Mouse (Mus musculus): ENCODE results near the gene Large2. TPM values are rescaled to one million over a fixed set of nuclear protein-coding genes. Genes with fewer than 3 reads are reported as not detected.

Large2 gene
- polyA plus RNA-seq, 1 experiment, result 0.31 TPM

DNA sequence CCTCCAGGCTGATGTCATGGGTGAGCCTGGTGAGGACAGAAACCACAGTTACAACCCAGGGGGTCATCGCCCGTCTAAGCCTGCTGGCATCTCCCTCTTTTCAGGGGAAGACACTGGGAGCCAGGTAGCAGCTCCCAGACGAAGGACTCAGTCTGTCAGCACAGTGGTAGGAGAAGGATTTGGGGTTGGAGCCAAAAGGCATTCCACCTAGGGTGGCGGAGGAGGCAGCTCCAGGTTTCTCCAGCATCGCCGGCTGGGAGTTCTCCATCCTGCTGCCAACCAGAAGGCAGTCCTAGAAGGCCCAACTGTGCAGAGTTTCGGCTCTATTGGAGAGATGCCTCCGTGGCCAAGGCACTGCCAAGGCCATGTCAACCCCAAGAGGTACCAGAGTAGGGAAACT is 16.4 kb upstream of the Large2 start:
- Histone ChIP-seq H3K4me3 (ENCODE audit: insufficient read depth, low read length) (peak overlapping the region; percentile 37; the same call in 1 of the 2 replicates), H3K27ac (ENCODE audit: insufficient read depth, low read length) (peak overlapping the region; percentile 89), H3K4me1 (ENCODE audit: control insufficient read depth, insufficient read depth, low read length) (peaks cover 15% of the 10 kb centered on the region)
- TF ChIP-seq POLR2A (IDR thresholded peaks at IDR 0.05; ENCODE audit: extremely low read depth, insufficient read depth, low read length) (no peak), CTCF (IDR thresholded peaks at IDR 0.05; ENCODE audit: extremely low read depth, insufficient read depth, low read length) (no peak)

DNA sequence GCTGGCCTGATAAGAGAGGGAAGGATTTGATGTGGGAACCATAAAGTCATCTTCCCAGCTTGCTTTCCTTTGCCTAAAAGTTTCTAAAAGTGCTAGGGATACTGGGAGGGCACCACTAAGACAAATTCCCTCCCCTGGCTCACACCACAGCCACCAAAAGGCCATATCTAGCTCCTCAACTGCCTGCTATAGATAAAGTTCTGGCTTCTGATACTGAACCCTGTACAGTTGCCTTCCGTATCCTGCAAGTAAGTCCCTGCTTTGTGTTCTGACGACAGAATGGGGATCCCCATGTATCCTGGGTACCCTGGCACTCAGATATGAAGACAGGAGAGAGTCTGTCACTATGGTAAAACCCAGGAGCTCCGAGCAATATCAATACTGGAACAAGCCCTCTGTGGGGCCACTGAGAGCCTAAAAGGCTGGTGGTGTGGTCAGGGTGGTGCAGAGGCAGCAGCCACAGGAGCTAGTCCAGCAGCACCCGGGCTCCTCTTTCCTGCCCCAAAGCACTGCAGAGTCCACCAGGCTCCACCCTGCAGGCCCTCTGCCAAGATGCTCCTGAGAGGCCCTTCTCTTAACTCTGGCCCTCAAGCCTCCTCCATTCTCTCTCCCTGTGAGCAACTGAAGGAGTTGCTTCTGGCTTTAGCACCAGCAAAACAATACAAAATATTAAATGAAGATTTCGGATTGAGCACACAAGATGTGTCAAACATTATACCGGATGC is 15.7 kb upstream of the Large2 start:
- Histone ChIP-seq H3K27ac (ENCODE audit: insufficient read depth, low read length) (peak overlapping the region; percentile 89; the same call in 1 of the 2 replicates), H3K4me1 (ENCODE audit: control insufficient read depth, insufficient read depth, low read length) (peaks cover 15% of the 10 kb centered on the region), H3K4me3 (ENCODE audit: insufficient read depth, low read length) (no peak overlapping the region; the same call in 1 of the 2 replicates)
- TF ChIP-seq POLR2A (IDR thresholded peaks at IDR 0.05; ENCODE audit: extremely low read depth, insufficient read depth, low read length), result no peak
- TF ChIP-seq CTCF (IDR thresholded peaks at IDR 0.05; ENCODE audit: extremely low read depth, insufficient read depth, low read length), result no peak

DNA sequence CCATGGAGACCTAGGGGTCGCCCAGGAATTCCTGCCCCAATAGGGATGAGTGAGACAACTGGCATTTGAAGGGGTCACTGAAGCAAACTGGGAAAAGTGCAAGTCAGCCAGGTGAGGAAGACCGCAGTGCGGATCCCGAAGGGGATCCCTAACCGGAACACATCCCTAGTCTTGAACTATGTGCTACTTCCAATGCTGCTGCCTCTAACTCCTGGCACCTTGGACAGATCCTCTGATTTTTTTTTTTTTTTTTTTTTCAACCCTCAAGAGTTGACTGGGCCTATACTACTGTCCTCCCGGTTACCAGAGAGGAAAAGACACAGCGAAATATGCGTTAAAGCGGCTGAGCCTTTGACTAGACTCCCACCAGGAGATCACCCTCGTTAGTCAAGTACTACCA is 15.0 kb upstream of the Large2 start:
- Histone ChIP-seq H3K27ac (ENCODE audit: insufficient read depth, low read length) (peak overlapping the region; percentile 3; the same call in 1 of the 2 replicates), H3K4me1 (ENCODE audit: control insufficient read depth, insufficient read depth, low read length) (peaks cover 15% of the 10 kb centered on the region)
- TF ChIP-seq CTCF (IDR thresholded peaks at IDR 0.05; ENCODE audit: extremely low read depth, insufficient read depth, low read length), result no peak
- no peak for TF ChIP-seq POLR2A (IDR thresholded peaks at IDR 0.05; ENCODE audit: extremely low read depth, insufficient read depth, low read length)

DNA sequence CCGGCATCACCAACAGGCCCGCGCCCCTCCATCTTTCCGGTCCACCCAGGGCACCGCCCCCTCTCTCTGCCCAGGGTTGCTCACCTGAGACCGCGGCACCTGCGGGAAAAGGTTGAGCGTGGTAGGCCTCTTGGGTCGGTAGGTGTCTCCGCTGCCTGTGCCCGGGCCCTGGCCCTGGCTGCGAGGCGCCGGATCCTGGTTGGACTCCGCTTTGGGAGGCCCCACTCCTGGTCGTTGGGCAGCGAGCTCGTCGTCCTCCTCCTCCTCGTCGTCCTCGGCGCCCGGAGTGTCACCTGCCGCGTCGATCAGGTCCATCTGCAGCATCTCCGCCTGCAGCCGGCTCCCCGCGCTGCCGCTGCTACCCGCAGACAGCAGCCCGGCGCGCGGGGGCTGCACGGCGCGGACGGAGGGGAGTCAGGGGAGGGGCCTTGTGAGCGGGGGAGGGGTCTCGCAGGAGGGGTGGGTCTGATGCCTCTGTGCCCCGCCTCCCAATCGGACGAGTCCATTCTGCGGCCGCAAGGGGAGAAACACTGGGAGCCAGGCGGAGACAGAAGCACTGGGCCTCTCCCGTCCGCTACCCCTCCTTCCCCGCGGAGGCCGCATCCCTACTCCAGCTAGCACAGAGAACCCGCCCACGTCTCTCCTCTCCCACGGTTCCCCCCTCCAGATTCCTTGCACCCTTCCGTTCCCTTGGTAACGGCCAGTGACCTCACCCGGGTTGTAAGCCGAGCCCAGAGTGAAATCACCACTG is 14.4 kb upstream of the Large2 start:
- no peak for TF ChIP-seq CTCF (IDR thresholded peaks at IDR 0.05; ENCODE audit: extremely low read depth, insufficient read depth, low read length)
- peak; percentile 52 for TF ChIP-seq POLR2A (IDR thresholded peaks at IDR 0.05; ENCODE audit: extremely low read depth, insufficient read depth, low read length)
- H3K4me3 ChIP-seq (ENCODE audit: insufficient read depth, low read length), result peak overlapping the region; percentile 88
- peaks cover 15% of the 10 kb centered on the region for H3K4me1 ChIP-seq (ENCODE audit: control insufficient read depth, insufficient read depth, low read length)
- peak overlapping the region; percentile 95 for H3K27ac ChIP-seq (ENCODE audit: insufficient read depth, low read length)

More for the DNA sequence above, 15.0 kb upstream of the Large2 start:
- peak overlapping the region; percentile 88 for H3K4me3 ChIP-seq (ENCODE audit: insufficient read depth, low read length)

DNA sequence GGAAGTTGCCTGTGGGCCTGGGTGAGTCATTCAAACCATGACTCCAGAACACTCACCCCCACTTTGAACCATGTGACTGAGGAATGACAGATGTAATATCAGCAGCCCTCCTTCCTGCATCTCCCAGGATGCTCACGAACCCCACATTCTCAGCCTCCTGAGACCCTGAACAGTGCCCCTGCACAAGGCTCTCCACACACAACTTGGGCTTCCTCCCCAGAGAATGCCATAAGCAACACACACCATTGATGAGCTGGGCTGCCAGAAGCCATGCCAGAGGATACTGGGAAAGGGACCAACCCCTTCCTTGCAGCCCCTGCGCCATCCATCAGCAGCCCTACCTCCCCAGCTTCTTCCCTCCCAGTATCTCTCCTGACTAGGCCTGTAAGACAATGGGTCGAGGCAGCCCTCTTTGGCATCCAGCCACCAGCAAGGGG is 13.4 kb upstream of the Large2 start:
- H3K4me3 ChIP-seq (ENCODE audit: insufficient read depth, low read length), result peak overlapping the region; percentile 88
- no peak for TF ChIP-seq CTCF (IDR thresholded peaks at IDR 0.05; ENCODE audit: extremely low read depth, insufficient read depth, low read length)
- peak; percentile 48; the same call in 1 of the 2 replicates for TF ChIP-seq POLR2A (IDR thresholded peaks at IDR 0.05; ENCODE audit: extremely low read depth, insufficient read depth, low read length)
- peak overlapping the region; percentile 95 for H3K27ac ChIP-seq (ENCODE audit: insufficient read depth, low read length)
- peaks cover 15% of the 10 kb centered on the region for H3K4me1 ChIP-seq (ENCODE audit: control insufficient read depth, insufficient read depth, low read length)

DNA sequence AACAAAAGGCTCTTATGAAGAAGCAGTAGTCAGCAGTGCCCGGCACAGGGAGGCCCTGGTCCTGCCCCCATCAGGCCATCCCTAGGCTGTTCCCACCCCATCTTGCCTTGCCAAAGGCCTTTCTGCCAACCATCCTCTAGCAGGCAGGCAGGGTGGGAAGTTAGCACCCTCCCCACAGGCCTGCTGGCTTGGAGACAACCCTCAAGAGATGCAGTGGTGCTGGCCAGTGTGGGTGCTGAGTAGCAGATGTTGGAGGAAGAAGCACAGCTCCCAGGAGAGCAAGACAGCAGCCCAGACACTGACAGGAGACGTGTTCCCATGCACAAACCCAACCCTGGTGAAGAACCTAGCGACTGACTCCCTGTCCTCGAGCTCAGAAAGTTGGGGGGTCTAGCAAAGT is 13.0 kb upstream of the Large2 start:
- Histone ChIP-seq H3K4me1 (ENCODE audit: control insufficient read depth, insufficient read depth, low read length) (peaks cover 12% of the 10 kb centered on the region), H3K4me3 (ENCODE audit: insufficient read depth, low read length) (peak overlapping the region; percentile 88), H3K27ac (ENCODE audit: insufficient read depth, low read length) (peak overlapping the region; percentile 95)
- no peak; the same call in 1 of the 2 replicates for TF ChIP-seq POLR2A (IDR thresholded peaks at IDR 0.05; ENCODE audit: extremely low read depth, insufficient read depth, low read length)
- TF ChIP-seq CTCF (IDR thresholded peaks at IDR 0.05; ENCODE audit: extremely low read depth, insufficient read depth, low read length), result no peak

DNA sequence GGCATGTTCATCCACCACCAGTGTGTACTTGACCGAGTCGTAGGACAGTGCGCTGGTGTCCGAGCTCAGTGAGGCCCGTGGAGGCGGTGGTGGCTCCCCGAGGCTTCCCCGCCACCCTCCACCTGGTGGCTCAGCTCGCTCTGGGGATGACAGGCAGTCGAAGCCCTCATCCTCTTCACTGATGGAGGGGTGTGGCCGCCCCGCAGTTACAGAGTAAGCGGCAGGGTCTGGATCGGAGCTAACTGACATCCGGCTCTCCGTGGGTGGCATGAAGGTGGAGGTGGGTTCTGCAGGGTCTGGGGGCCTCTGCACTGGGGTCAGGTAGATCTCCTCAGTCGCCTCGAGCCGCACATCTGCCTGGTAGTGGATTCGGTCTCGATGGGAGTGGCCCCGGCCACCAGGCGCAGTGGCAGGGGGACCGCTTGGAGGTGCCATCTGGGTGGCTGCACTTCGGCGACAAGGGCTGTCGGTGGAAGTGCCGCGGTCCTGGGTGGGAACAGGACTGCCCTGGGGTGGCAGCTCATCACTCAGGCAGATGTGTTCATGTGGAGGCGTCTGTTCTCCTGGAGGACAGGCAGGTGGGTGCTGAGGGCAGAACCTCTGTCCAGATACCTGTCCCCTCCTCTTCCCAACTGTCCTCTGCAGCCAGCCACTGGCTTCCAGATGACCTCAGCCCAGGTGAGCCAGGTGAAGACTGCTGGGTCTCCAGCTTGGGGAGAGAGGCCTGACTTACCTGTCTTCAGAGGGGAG is 12.3 kb upstream of the Large2 start:
- Histone ChIP-seq H3K4me1 (ENCODE audit: control insufficient read depth, insufficient read depth, low read length) (peaks cover 10% of the 10 kb centered on the region; the same call in 1 of the 2 replicates), H3K4me3 (ENCODE audit: insufficient read depth, low read length) (peak overlapping the region; percentile 88), H3K27ac (ENCODE audit: insufficient read depth, low read length) (peak overlapping the region; percentile 95)
- TF ChIP-seq POLR2A (IDR thresholded peaks at IDR 0.05; ENCODE audit: extremely low read depth, insufficient read depth, low read length) (no peak), CTCF (IDR thresholded peaks at IDR 0.05; ENCODE audit: extremely low read depth, insufficient read depth, low read length) (no peak)

DNA sequence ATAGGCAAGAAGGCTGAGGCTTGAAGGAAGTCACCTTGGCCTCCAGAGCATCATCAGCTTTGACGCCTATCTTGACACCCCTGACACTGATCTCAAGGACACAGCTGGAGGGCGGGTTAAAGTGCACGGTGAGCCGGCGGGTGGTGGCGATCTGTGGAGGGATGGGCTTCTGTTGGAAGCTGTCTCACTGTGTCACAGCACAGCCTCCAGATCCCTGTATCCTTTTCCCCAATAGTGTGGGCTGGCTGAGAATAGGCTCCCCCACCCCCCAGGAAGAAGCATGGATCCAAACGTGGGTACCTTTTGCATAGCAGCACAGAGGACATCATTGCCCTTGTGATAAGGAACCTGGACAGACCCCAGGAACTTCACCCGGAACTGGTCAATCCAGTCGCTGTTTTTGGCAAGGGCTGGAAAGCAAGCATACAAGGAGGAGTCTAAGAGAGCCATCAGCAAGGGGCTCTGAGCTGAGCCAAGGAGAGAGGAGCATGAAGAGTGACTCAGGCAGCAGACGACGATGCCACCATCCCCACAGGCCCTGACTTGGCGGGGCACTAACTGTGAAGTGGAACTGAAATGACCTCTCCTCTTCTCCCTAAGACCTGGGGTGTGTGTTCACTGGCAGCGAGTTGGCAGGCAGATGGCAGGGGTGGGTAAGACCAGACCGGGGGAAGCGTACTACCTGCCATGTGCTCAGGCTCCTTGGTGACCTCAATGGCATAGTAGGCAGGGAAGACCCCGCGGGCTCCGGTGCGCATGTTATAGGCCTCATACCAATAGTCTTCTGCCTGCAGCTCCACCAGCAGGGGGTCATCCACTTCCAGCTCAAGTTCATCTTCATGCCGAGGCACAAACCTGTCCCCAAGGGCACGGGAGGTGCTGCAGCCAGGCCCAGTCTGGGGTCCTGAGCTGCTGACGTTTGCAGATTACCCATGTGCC is 10.7 kb upstream of the Large2 start:
- TF ChIP-seq CTCF (IDR thresholded peaks at IDR 0.05; ENCODE audit: extremely low read depth, insufficient read depth, low read length) (no peak), POLR2A (IDR thresholded peaks at IDR 0.05; ENCODE audit: extremely low read depth, insufficient read depth, low read length) (no peak)
- peaks cover 2% of the 10 kb centered on the region; the same call in 1 of the 2 replicates for H3K4me1 ChIP-seq (ENCODE audit: control insufficient read depth, insufficient read depth, low read length)
- H3K4me3 ChIP-seq (ENCODE audit: insufficient read depth, low read length), result no peak overlapping the region
- no peak overlapping the region for H3K27ac ChIP-seq (ENCODE audit: insufficient read depth, low read length)
